Mouse (Mus musculus): ENCODE data around the gene Cfap97. TPM values are rescaled to one million over a fixed set of nuclear protein-coding genes. Genes with fewer than 3 reads are reported as not detected.
"Not testable (repeated sequence)": the region's sequence is repeated elsewhere in the genome, so short reads cannot be mapped to it uniquely, and the experiment has no call there.

Gene Cfap97
- total and polyA plus RNA-seq, 2 experiments from 2014 or later = 22.1 to 24.4 TPM

DNA sequence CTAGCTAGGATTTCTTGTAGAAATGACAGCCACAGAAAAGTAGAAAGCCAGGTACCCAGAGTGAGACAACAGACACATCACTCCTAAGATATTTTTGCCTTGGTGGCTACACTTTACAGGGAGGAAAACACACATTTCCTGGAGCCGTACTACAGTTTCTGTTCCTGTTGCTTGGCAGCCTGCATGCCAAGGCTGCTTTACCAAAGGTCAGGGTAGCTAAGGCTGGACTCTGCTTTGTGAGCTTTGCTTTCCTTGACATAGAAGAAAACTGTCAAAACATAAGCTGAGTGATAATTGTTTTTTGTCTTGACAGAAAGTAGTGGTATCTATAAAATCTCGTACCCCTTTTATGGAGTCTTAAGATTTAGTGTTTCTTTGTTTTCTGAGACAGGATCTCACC lies 21.1 kb upstream of the Cfap97 start:
- no peaks in the 10 kb centered on the region for H3K9me3 ChIP-seq (ENCODE audit: low read length)
- H3K4me2 ChIP-seq (ENCODE audit: low read depth) = no peak overlapping the region
- no peak for TF ChIP-seq CTCF (IDR thresholded peaks at IDR 0.05; ENCODE audit: low read depth)
- H3K4me3 ChIP-seq (ENCODE audit: low read depth, low read length) = no peak overlapping the region
- no peaks in the 10 kb centered on the region for H3K4me1 ChIP-seq (ENCODE audit: insufficient read depth)
- H3K36me3 ChIP-seq (ENCODE audit: insufficient read depth) = no peaks in the 10 kb centered on the region
- H3K27ac ChIP-seq (ENCODE audit: low read depth, low read length) = no peak overlapping the region
- no peak for DNase-seq
- 75% methylated on average over 2 of the region's 2 CpGs for WGBS
- H3K9ac ChIP-seq = no peak overlapping the region
- no peak for ATAC-seq
- no peaks in the 10 kb centered on the region for H3K27me3 ChIP-seq (ENCODE audit: insufficient read depth, low read length)

DNA sequence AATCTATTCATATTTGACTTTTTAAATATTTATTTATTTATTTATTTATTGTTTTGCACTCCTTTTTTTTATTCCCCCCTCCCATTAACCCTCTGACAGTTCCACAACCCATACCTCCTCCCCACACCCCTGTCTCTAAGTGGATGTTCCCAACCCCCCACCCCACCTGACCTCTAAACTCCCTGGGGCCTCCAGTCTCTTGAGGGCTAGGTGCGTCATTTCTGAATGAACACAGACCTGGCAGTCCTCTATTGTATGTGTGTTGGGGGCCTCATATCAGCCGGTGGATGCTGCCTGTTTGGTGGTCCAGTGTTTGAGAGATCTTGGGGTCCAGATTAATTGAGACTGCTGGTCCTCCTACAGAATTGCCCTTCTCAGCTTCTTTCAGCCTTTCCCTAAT lies 16.0 kb upstream of the Cfap97 start:
- H3K4me3 ChIP-seq (ENCODE audit: low read depth, low read length); H3K4me2 ChIP-seq (ENCODE audit: low read depth); ATAC-seq; H3K27me3 ChIP-seq (ENCODE audit: insufficient read depth, low read length); H3K27ac ChIP-seq (ENCODE audit: low read depth, low read length); H3K9ac ChIP-seq; DNase-seq; H3K4me1 ChIP-seq (ENCODE audit: insufficient read depth); H3K36me3 ChIP-seq (ENCODE audit: insufficient read depth); H3K9me3 ChIP-seq (ENCODE audit: low read length): not testable (repeated sequence)
- WGBS = 92% methylated on average over 2 of the region's 2 CpGs

DNA sequence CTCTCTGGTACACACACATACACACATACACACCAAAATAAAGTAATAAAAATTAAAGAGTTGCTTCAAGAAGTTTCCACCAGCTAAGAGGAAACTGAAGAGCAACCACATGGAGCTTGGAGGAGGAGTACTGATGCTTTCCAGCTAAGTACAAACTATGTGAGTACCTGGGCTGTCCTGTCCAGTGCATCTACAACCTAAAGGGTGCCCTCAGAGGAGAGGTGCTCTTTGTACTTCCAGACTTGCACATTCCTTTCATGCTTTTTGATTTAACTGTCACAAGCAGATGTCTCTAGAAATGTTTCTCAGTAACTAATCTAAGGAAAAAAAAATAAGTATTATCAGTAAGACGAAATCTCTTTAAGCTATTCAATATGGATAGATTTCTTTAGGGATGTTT lies 14.2 kb upstream of the Cfap97 start:
- Histone ChIP-seq H3K36me3 (ENCODE audit: insufficient read depth) (no peaks in the 10 kb centered on the region), H3K4me1 (ENCODE audit: insufficient read depth) (no peaks in the 10 kb centered on the region), H3K27me3 (ENCODE audit: insufficient read depth, low read length) (no peaks in the 10 kb centered on the region), H3K27ac (ENCODE audit: low read depth, low read length) (no peak overlapping the region), H3K4me2 (ENCODE audit: low read depth) (no peak overlapping the region), H3K4me3 (ENCODE audit: low read depth, low read length) (no peak overlapping the region), H3K9me3 (ENCODE audit: low read length) (no peaks in the 10 kb centered on the region), H3K9ac (no peak overlapping the region)
- 88% methylated on average over 1 of the region's 1 CpGs for WGBS
- ATAC-seq (no peak), DNase-seq (no peak)
- TF ChIP-seq CTCF (IDR thresholded peaks at IDR 0.05; ENCODE audit: low read depth) = no peak

DNA sequence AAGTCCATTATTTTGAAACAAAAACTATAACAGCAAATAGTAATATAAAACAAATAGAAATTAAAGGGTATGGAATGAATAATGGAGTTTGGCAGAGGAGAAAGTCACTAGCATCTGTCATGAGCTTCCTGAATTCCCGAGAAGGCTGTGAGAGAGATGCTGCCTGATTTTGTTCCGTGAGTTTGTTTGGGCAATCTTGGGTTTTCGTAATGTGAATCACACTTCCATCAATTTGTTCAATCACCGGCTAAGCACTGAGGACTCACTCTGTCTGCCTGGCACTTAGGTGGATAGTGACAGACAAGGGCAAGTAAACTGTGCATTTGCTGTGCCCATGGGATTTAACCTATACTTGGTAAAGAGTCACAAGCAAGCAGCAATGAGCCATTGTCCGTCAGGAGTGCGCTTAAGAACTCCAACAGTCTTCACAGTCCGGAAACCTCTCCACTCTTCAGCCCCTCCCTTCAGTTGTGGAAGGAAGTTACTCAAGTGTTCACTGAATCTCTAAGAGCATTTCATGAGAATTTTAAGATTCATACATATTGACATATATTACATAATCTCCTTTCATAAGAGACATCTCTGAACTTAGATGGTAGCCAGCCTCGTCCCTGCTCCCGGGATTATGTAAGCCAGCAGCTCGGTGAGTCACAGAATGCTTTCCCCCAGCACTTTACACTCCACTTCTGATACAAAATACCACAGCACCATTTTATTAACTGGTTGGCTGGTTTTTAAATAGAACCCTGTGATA lies 13.6 kb upstream of the Cfap97 start:
- Histone ChIP-seq H3K4me3 (ENCODE audit: low read depth, low read length) (no peak overlapping the region), H3K9ac (no peak overlapping the region), H3K27me3 (ENCODE audit: insufficient read depth, low read length) (no peaks in the 10 kb centered on the region), H3K4me2 (ENCODE audit: low read depth) (no peak overlapping the region), H3K36me3 (ENCODE audit: insufficient read depth) (no peaks in the 10 kb centered on the region), H3K9me3 (ENCODE audit: low read length) (no peaks in the 10 kb centered on the region), H3K27ac (ENCODE audit: low read depth, low read length) (no peak overlapping the region), H3K4me1 (ENCODE audit: insufficient read depth) (no peaks in the 10 kb centered on the region)
- TF ChIP-seq CTCF (IDR thresholded peaks at IDR 0.05; ENCODE audit: low read depth) = no peak
- DNase-seq = no peak
- WGBS = 81% methylated on average over 10 of the region's 10 CpGs
- ATAC-seq = no peak

DNA sequence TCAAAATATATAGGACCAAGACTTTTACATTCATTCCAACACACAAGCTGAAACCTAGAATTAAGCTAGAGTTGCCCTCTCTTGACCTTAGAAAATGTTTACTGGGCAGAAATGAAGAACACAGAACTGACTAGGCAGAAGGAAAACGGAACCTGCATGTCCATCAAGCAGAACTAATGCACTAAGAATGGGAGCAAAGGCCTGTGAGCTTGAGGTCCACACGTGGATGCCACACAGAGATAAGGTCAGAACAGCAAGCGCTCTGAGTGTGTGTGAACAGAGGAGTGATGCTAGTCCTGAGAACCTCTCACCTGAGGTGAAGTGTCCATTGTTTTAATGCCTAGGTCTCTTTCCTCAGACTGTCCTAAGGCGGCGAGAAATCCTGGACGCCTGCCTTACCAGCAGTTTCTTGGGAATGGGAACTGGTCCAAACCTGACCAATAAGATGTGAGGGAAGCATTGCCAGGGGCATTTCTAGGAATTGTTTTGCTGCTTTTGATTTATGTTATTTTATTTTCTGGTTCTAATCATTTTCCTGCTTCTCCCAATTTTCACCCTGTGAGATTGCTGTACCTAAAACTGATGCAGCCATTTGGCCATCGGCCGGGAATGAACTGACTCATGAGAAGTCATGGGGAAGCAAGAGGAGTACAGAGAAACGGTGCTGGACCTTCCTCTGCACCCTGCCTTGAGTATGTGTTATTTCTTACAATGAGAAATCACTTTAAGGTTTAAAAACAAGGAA lies 11.0 kb upstream of the Cfap97 start:
- ATAC-seq (no peak), DNase-seq (no peak)
- Histone ChIP-seq H3K27ac (ENCODE audit: low read depth, low read length) (no peak overlapping the region), H3K36me3 (ENCODE audit: insufficient read depth) (no peaks in the 10 kb centered on the region), H3K9me3 (ENCODE audit: low read length) (no peaks in the 10 kb centered on the region), H3K4me3 (ENCODE audit: low read depth, low read length) (no peak overlapping the region), H3K4me2 (ENCODE audit: low read depth) (no peak overlapping the region), H3K27me3 (ENCODE audit: insufficient read depth, low read length) (no peaks in the 10 kb centered on the region), H3K4me1 (ENCODE audit: insufficient read depth) (no peaks in the 10 kb centered on the region), H3K9ac (no peak overlapping the region)
- TF ChIP-seq CTCF (IDR thresholded peaks at IDR 0.05; ENCODE audit: low read depth) = no peak
- WGBS = 73% methylated on average over 9 of the region's 9 CpGs

DNA sequence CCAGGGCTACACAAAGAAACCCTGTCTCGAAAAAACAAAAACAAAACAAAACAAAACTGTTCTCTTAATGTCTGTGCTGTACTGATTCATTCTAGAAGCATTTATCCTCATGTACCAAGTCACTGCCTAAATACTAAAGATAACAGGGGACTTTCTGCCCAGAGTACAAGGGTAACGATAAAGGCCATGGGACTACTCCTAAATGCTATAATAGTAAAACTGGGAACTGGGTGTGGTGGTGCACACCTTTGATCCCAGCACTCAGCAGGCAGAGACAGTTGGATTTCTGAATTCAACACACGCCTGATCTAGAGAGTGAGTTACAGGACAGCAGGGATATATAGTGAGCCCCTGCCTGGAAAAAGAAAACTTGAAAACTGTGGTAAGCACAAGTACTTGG lies 9.9 kb upstream of the Cfap97 start:
- Histone ChIP-seq H3K4me1 (ENCODE audit: insufficient read depth) (no peaks in the 10 kb centered on the region), H3K36me3 (ENCODE audit: insufficient read depth) (no peaks in the 10 kb centered on the region), H3K9ac (no peak overlapping the region), H3K4me2 (ENCODE audit: low read depth) (no peak overlapping the region), H3K9me3 (ENCODE audit: low read length) (no peaks in the 10 kb centered on the region), H3K4me3 (ENCODE audit: low read depth, low read length) (no peak overlapping the region), H3K27ac (ENCODE audit: low read depth, low read length) (no peak overlapping the region), H3K27me3 (ENCODE audit: insufficient read depth, low read length) (no peaks in the 10 kb centered on the region)
- TF ChIP-seq CTCF (IDR thresholded peaks at IDR 0.05; ENCODE audit: low read depth) = no peak
- ATAC-seq (no peak), DNase-seq (no peak)
- WGBS = 94% methylated on average over 3 of the region's 3 CpGs

DNA sequence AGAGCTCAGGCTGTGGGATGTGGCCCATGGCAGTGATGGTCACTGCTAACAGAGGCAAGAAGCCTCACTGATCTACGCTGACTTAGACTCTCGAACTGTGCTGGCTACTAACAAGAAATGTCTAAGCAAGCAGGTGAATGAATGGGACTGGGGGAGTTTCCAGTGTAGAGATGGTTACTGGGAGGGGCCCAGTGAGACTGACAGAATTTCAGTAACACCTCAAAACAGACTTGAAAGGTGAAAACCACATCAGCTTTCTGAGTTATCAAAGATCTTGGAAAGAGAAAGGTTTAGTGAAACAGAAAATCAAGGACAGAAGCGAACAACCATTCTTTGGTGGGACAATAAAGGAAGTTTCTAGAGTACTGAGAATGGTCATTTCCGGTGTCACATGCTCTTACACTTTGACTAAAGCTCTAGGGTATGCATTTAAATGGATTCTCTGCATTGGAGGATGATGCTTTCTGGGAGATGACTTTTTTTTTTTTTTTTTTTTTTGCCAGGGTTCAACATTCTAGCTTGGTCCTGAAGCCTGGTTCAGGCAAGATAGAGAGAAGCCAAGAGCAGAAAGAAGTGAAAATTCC lies 9.0 kb upstream of the Cfap97 start:
- H3K4me1 ChIP-seq (ENCODE audit: insufficient read depth) = no peaks in the 10 kb centered on the region
- no peak for ATAC-seq
- no peak overlapping the region for H3K4me3 ChIP-seq (ENCODE audit: low read depth, low read length)
- H3K27ac ChIP-seq (ENCODE audit: low read depth, low read length) = no peak overlapping the region
- TF ChIP-seq CTCF (IDR thresholded peaks at IDR 0.05; ENCODE audit: low read depth) = no peak
- H3K9ac ChIP-seq = no peak overlapping the region
- no peaks in the 10 kb centered on the region for H3K27me3 ChIP-seq (ENCODE audit: insufficient read depth, low read length)
- no peak for DNase-seq
- WGBS = 93% methylated on average over 4 of the region's 4 CpGs
- no peaks in the 10 kb centered on the region for H3K9me3 ChIP-seq (ENCODE audit: low read length)
- no peaks in the 10 kb centered on the region for H3K36me3 ChIP-seq (ENCODE audit: insufficient read depth)
- H3K4me2 ChIP-seq (ENCODE audit: low read depth) = no peak overlapping the region

All from forebrain, postnatal 0 days (tissue).